Mouse (Mus musculus): ENCODE measurements around the gene Lsm7. TPM values are rescaled to one million over a fixed set of nuclear protein-coding genes. Genes with fewer than 3 reads are reported as not detected.
"Not testable (repeated sequence)": the region's sequence is repeated elsewhere in the genome, so short reads cannot be mapped to it uniquely, and the experiment has no call there.

The Lsm7 gene
- polyA plus RNA-seq, 1 experiment: 106 TPM

DNA sequence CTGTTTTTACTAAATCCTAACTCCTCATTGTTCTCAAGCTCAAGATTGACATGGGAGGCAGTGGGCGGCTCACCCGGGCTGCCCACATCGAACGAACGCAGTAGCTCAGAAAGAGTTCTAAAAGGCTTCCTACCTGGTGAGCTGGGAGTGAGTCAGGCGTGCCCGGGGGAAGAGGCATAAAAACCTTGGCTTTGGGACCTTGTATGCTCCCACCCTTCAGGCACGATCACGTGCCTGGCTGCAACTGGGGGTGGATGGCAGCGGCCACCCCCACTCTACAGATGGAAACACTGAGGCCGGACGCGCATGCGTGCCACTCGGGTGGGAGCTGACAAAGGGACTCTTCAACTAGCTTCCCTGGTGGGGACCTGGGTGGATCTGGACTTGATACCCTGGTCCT is 12.7 kb downstream of the Lsm7 start:
- Histone ChIP-seq H3K27ac (ENCODE audit: insufficient read depth, low read length) (no peak overlapping the region), H3K4me1 (ENCODE audit: control insufficient read depth, insufficient read depth, low read length) (0 out of 2 replicates have a peak, but pooled peaks cover 2% of the 10 kb centered on the region), H3K4me3 (ENCODE audit: insufficient read depth, low read length) (no peak overlapping the region)
- no peak for TF ChIP-seq CTCF (IDR thresholded peaks at IDR 0.05; ENCODE audit: borderline replicate concordance, insufficient read depth, low read length)
- no peak for TF ChIP-seq POLR2A (IDR thresholded peaks at IDR 0.05; ENCODE audit: low read depth, low read length)

DNA sequence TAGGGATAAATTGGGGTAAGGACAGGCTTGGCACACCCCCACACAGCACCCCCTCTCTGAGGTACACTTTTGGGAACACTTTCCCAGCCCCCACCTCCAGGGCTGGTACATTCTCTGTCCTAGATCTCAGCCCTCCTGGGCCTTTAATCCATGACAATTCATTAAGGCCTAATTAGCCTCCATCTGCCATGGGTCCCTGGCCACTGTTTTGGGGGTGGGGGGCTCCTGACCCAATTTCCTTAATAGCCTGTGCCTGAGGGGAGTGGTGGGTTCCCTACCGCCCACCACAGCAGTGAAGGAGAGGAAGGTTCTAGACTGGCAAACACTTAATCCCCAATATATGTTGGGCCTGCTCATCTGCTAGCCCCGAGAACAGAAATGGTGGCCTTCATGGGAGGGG is 13.3 kb downstream of the Lsm7 start:
- TF ChIP-seq POLR2A (IDR thresholded peaks at IDR 0.05; ENCODE audit: low read depth, low read length) (no peak), CTCF (IDR thresholded peaks at IDR 0.05; ENCODE audit: borderline replicate concordance, insufficient read depth, low read length) (no peak)
- no peak overlapping the region for H3K27ac ChIP-seq (ENCODE audit: insufficient read depth, low read length)
- H3K4me3 ChIP-seq (ENCODE audit: insufficient read depth, low read length): no peak overlapping the region
- 0 out of 2 replicates have a peak, but pooled peaks cover 2% of the 10 kb centered on the region for H3K4me1 ChIP-seq (ENCODE audit: control insufficient read depth, insufficient read depth, low read length)

DNA sequence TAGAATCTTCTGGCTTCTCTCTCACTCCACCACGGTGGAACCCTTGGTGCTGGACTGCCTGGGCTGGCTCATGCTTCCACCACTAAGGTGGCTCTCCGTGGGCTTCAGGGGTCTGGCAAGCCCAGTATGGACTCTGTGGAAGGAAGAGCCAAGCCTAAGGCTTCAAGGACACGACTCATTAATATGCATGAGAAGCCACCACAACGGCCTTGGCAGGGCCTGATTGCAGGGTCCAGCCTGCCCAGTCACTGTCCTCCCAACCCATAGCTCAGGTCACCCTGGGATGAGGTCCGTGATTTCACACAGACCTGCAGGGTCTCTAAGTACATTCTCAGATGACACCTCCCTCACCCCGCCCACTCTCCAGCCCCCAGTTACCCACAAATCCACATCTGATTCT is 15.2 kb downstream of the Lsm7 start:
- Histone ChIP-seq H3K27ac (ENCODE audit: insufficient read depth, low read length) (no peak overlapping the region), H3K4me1 (ENCODE audit: control insufficient read depth, insufficient read depth, low read length) (no peaks in the 10 kb centered on the region), H3K4me3 (ENCODE audit: insufficient read depth, low read length) (no peak overlapping the region)
- TF ChIP-seq POLR2A (IDR thresholded peaks at IDR 0.05; ENCODE audit: low read depth, low read length) (no peak), CTCF (IDR thresholded peaks at IDR 0.05; ENCODE audit: borderline replicate concordance, insufficient read depth, low read length) (no peak)

DNA sequence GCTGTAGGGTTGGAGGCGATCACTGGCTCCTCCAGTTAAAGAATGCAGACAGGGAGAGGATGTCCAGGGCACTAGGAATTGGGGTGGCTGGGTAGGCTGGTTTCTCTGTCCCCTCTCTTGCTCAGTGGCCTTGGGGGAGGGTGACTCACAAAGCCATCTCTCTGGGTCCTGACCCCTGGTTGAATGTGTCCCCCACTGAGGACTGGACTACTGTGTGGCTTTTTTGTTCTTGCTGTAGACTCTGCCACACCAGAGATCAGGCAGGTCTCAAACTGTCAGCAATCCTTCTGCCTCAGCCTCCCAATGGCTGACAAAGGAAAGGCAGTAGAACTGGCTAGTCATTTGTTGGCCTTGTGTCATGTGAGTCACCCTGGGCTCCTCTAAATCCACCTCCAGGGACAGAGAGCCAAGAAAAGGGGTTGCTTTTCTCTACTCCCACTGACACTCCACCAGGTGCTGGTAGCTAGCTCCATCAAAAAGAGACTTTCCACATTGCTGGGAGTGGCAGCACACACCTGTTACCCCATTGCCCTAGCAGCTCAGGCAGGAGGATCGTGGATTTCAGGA is 16.6 kb downstream of the Lsm7 start:
- no peak for TF ChIP-seq CTCF (IDR thresholded peaks at IDR 0.05; ENCODE audit: borderline replicate concordance, insufficient read depth, low read length)
- TF ChIP-seq POLR2A (IDR thresholded peaks at IDR 0.05; ENCODE audit: low read depth, low read length): no peak
- no peak overlapping the region for H3K4me3 ChIP-seq (ENCODE audit: insufficient read depth, low read length)
- no peaks in the 10 kb centered on the region for H3K4me1 ChIP-seq (ENCODE audit: control insufficient read depth, insufficient read depth, low read length)
- H3K27ac ChIP-seq (ENCODE audit: insufficient read depth, low read length): no peak overlapping the region

DNA sequence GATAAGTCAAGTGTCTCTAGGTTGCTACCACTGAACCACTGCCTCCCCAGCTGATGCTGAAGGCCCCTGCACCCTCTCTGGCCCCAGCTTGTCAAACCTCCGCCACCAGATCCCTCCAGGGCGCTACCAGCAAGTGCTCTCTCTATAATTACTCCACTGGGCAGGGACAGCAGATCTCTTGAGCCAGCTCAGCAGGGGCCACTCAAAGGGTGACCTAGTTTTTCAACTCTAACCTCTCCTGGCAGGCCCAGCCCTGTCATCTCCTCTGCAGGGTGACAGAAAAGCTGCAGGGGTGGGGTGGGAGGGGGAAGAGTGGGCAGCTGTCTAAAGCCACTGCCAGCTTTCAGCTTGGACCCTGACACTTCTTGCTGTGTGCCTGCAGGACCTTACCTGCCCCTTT is 17.2 kb downstream of the Lsm7 start:
- Histone ChIP-seq H3K27ac (ENCODE audit: insufficient read depth, low read length) (no peak overlapping the region), H3K4me3 (ENCODE audit: insufficient read depth, low read length) (no peak overlapping the region), H3K4me1 (ENCODE audit: control insufficient read depth, insufficient read depth, low read length) (no peaks in the 10 kb centered on the region)
- TF ChIP-seq POLR2A (IDR thresholded peaks at IDR 0.05; ENCODE audit: low read depth, low read length): no peak
- TF ChIP-seq CTCF (IDR thresholded peaks at IDR 0.05; ENCODE audit: borderline replicate concordance, insufficient read depth, low read length): no peak

DNA sequence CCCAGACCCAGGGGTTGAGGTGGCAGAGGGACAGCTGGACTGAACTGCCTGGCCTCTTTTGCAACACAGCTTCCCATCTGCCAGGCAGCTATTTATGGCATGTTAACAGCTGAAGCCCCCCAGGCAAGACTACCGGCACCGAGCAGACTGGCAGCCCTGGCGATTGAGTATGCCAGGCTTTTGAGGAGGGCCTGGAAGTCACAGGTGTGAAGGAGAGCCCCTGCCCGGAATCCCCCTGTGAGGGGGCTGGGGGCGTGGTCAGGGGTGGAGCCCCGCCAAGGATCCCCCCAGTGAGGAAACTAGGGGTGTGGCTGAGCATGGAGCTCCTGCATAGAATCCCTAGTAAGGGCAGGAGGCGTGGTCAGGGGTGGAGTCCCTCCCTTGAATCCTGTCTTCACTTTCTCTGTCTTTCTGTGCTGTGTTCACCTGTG is 18.0 kb downstream of the Lsm7 start:
- TF ChIP-seq CTCF (IDR thresholded peaks at IDR 0.05; ENCODE audit: borderline replicate concordance, insufficient read depth, low read length) (no peak), POLR2A (IDR thresholded peaks at IDR 0.05; ENCODE audit: low read depth, low read length) (no peak)
- Histone ChIP-seq H3K4me1 (ENCODE audit: control insufficient read depth, insufficient read depth, low read length) (no peaks in the 10 kb centered on the region), H3K4me3 (ENCODE audit: insufficient read depth, low read length) (no peak overlapping the region), H3K27ac (ENCODE audit: insufficient read depth, low read length) (no peak overlapping the region)

DNA sequence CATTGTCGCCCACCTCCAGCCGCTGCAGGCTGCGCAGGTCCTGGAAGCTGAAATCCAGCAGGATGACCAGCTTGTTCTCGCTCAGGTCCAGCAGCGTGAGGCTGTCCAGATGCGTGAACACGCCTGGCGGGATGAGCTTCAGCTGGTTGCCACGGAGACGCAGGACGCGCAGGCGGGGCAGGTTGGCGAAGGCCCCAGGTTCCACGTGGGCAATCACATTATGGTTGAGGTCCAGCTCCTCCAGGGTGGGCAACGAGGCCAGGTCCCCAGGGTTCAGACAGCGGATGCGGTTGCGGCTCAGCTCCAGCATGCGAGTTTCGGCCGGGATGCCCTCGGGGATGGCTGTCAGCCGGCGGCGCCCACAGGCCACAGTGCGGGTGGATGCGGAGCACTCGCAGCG is 19.4 kb downstream of the Lsm7 start:
- no peak overlapping the region for H3K4me3 ChIP-seq (ENCODE audit: insufficient read depth, low read length)
- TF ChIP-seq CTCF (IDR thresholded peaks at IDR 0.05; ENCODE audit: borderline replicate concordance, insufficient read depth, low read length) (no peak), POLR2A (IDR thresholded peaks at IDR 0.05; ENCODE audit: low read depth, low read length) (no peak)
- no peaks in the 10 kb centered on the region for H3K4me1 ChIP-seq (ENCODE audit: control insufficient read depth, insufficient read depth, low read length)
- H3K27ac ChIP-seq (ENCODE audit: insufficient read depth, low read length): no peak overlapping the region

DNA sequence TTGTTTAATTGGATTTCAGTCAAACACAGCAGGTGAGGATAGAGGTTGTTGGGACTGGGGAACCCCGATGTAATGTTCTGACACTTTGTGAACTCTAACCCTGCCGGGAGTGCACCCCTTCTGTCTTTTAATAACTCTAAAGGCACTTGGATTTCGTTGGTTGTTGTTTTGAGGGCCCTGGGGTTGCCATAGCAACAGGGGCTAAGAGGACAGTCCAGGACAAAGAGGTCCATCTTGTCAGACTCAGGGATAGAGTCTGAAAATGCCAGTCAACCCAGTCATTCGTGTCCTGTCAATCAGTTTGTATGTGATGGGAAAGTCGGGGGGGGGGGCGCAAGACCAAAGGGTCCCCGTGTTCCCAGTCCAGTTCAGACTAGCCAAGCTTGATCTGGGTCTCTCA is 22.2 kb downstream of the Lsm7 start:
- Histone ChIP-seq H3K4me1 (ENCODE audit: control insufficient read depth, insufficient read depth, low read length) (no peaks in the 10 kb centered on the region), H3K4me3 (ENCODE audit: insufficient read depth, low read length) (no peak overlapping the region), H3K27ac (ENCODE audit: insufficient read depth, low read length) (no peak overlapping the region)
- TF ChIP-seq CTCF (IDR thresholded peaks at IDR 0.05; ENCODE audit: borderline replicate concordance, insufficient read depth, low read length): no peak
- no peak for TF ChIP-seq POLR2A (IDR thresholded peaks at IDR 0.05; ENCODE audit: low read depth, low read length)

DNA sequence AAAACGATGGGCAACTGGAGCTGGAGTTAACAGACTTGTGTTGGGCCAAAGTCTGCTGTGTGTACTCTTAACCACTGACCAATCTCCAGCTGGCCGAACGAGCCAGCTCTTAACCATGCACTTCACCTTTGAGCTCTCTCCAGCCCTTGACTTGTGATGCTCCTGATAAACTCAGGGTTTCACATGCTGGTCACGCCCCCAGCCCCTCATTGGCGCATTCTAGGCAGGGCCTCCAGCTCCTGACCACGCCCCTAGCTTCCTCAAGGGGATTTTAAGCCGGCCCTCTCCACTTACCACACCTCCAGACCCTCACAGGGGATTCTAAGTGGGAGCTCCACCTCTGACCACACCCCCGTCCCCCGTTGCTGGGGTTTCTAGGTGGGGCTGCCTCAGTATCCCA is 23.9 kb downstream of the Lsm7 start:
- no peak for TF ChIP-seq POLR2A (IDR thresholded peaks at IDR 0.05; ENCODE audit: low read depth, low read length)
- Histone ChIP-seq H3K4me3 (ENCODE audit: insufficient read depth, low read length) (no peak overlapping the region), H3K4me1 (ENCODE audit: control insufficient read depth, insufficient read depth, low read length) (no peaks in the 10 kb centered on the region), H3K27ac (ENCODE audit: insufficient read depth, low read length) (no peak overlapping the region)

DNA sequence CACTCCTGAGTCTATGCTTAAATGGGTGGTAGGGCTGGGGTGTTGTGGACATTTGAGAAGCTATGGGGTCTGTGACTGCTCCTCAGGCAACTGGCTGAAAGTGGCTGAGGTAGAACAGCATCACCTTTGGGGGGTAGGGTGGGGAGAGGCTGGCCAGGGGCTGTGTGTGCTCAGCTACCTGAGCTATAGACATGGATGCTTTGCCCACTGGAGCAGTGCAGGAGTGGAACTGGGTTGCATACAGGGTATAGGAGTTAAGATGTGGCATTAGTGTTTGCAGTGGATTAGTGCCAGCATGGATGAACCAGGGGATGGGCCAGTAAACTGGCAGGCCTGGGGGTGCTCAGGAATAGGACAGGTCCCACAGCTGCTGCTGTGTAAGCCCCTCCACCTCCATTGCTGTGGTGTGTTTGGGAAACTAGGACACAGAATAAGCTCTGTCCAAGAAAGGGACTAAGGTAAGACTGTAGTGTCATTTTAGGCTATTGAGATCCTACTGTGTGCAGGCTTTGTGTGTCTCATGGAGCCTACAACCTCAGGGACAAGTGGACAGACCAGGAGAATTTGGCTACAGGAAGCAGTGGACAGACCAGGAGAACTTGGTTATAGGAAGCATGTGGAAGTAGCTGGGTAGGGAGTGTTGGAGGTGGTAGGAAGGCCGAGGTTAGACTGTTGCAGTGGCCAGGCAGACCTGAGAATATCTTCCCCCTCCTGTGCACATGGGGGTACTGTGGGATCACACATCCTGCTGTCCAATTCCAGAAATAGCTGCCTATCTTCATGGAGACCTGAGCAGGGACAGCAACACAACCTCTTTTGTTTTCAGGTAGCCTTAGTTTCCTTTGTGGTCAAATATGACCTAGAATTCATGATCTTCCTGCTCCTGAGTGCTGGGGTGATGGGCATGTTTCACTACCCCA is 25.4 kb downstream of the Lsm7 start:
- Histone ChIP-seq H3K4me3 (ENCODE audit: insufficient read depth, low read length) (no peak overlapping the region), H3K27ac (ENCODE audit: insufficient read depth, low read length) (no peak overlapping the region), H3K4me1 (ENCODE audit: control insufficient read depth, insufficient read depth, low read length) (no peaks in the 10 kb centered on the region)
- TF ChIP-seq POLR2A (IDR thresholded peaks at IDR 0.05; ENCODE audit: low read depth, low read length): no peak; the same call in 1 of the 2 replicates
- TF ChIP-seq CTCF (IDR thresholded peaks at IDR 0.05; ENCODE audit: borderline replicate concordance, insufficient read depth, low read length): no peak

DNA sequence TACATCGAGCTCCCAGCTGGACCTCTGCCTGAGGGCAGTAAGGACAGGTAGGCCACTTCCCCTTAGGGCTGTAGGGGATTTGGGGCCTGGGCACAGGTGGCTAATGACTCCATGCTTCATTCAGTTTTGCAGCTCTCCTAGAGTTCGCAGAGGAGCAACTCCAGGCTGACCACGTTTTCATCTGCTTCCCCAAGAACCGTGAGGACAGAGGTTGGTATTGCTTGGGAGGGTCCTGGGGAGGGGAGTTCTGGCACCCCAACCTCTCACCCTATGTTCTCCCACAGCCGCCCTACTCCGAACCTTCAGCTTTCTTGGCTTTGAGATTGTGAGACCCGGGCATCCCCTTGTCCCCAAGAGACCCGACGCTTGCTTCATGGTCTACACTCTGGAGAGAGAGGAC is 26.4 kb downstream of the Lsm7 start:
- 0 out of 2 replicates have a peak overlapping the region, but pooled peaks have one; percentile 99 for H3K4me3 ChIP-seq (ENCODE audit: insufficient read depth, low read length)
- H3K27ac ChIP-seq (ENCODE audit: insufficient read depth, low read length); H3K4me1 ChIP-seq (ENCODE audit: control insufficient read depth, insufficient read depth, low read length): not testable (repeated sequence)
